Mouse (Mus musculus): ENCODE data around the gene Srsf10.

DNA sequence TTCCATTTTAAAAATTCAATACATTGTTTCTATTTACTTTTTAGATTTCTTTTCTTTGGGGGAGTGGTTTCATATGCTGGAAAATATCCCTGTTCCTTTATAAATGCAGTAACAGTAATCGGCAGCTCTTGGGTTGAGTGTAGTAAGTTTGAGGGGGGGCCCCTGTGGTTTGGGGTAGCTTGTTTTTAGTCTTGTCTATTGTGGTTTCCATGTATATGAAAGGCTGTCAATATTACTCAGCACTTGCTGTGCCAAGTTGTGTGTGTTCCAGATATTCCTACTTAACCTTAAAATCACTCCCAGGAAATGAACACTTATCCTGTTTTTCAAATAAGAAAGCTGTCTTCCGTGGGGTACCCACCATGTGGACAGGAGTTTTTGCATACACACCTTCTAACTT is 13.4 kb downstream of the Srsf10 start:
- no peak for TF ChIP-seq CTCF (IDR thresholded peaks at IDR 0.05; ENCODE audit: extremely low read depth, insufficient read depth, insufficient read length, insufficient replicate concordance)
- no peak for TF ChIP-seq POLR2A (IDR thresholded peaks at IDR 0.05; ENCODE audit: low read depth, low read length)
